Mouse (Mus musculus): ENCODE data around the gene Mex3a.

Gene Mex3a

GRCm38 (mm10) chr3:88527565-88527964, 4.6 kb upstream of the Mex3a start:
- DNase-seq (ENCODE audit: low read depth, low spot score), result no peak

- DNase-seq (ENCODE audit: low read depth, low spot score), result no peak
These were observed 3.5 kb upstream of the Mex3a start for GRCm38 (mm10) chr3:88528646-88529045.

GRCm38 (mm10) chr3:88529204-88530000, 2.8 kb upstream of the Mex3a start:
- no peak for DNase-seq (ENCODE audit: low read depth, low spot score)

GRCm38 (mm10) chr3:88530082-88530864, 1.9 kb upstream of the Mex3a start:
- no peak for DNase-seq (ENCODE audit: low read depth, low spot score)

GRCm38 (mm10) chr3:88531348-88532298, 572 bp upstream of the Mex3a start:
- DNase-seq (ENCODE audit: low read depth, low spot score), result no peak

- no peak for DNase-seq (ENCODE audit: low read depth, low spot score)
These were observed 705 bp downstream of the Mex3a start for GRCm38 (mm10) chr3:88532689-88533511.

GRCm38 (mm10) chr3:88533706-88534105, 1.5 kb downstream of the Mex3a start:
- DNase-seq (ENCODE audit: low read depth, low spot score), result no peak

- no peak for DNase-seq (ENCODE audit: low read depth, low spot score)
These were observed 2.8 kb downstream of the Mex3a start for GRCm38 (mm10) chr3:88535005-88535404.

- DNase-seq (ENCODE audit: low read depth, low spot score), result no peak
These were observed 3.3 kb downstream of the Mex3a start for GRCm38 (mm10) chr3:88535527-88535926.

GRCm38 (mm10) chr3:88536103-88536930, 4.1 kb downstream of the Mex3a start:
- DNase-seq (ENCODE audit: low read depth, low spot score), result no peak

- no peak for DNase-seq (ENCODE audit: low read depth, low spot score)
These were observed 5.0 kb downstream of the Mex3a start for GRCm38 (mm10) chr3:88537146-88537545.

GRCm38 (mm10) chr3:88538271-88539145, 6.3 kb downstream of the Mex3a start:
- DNase-seq (ENCODE audit: low read depth, low spot score), result no peak

- no peak for DNase-seq (ENCODE audit: low read depth, low spot score)
These were observed 7.2 kb downstream of the Mex3a start for GRCm38 (mm10) chr3:88539397-88539796.

- DNase-seq (ENCODE audit: low read depth, low spot score), result no peak
These were observed 7.9 kb downstream of the Mex3a start for GRCm38 (mm10) chr3:88540085-88540484.

- DNase-seq (ENCODE audit: low read depth, low spot score), result no peak
These were observed 9.6 kb downstream of the Mex3a start for GRCm38 (mm10) chr3:88541622-88542401.

GRCm38 (mm10) chr3:88542486-88542885, 10.3 kb downstream of the Mex3a start:
- DNase-seq (ENCODE audit: low read depth, low spot score), result no peak

- DNase-seq (ENCODE audit: low read depth, low spot score), result no peak
These were observed 11.0 kb downstream of the Mex3a start for GRCm38 (mm10) chr3:88543174-88543573.

Data from c-Kit-negative CD71-positive TER-119-positive erythroid progenitor cells, embryonic 14.5 days (primary cell).